Comparison of ENCODE assay signal across 17 mouse cellular contexts in genomic region chr11:102510226-102510625, GRCm38 (mm10). TPM values are rescaled to one million over a fixed set of nuclear protein-coding genes. Genes with fewer than 3 reads are reported as not detected.
A peak's percentile ranks its signal among the peaks of the same experiment; 100 is the strongest.
DNase-seq lines count a peak whose midpoint lies in the region; ATAC-seq and TF ChIP-seq lines count a peak whose summit lies in the region.
"Had no signal": no experiment of that assay in that cellular context is flagged by ENCODE, and none has a peak within 500 bp of the region (broad histone marks: within the 10 kb centered on the region; RNA-seq: fewer than 3 reads in every experiment).

No protein-coding gene starts in this region.

- intact Hi-C loops in heart, adult 2 months (cut with DNase I): no loop called here

- H3K9ac ChIP-seq in heart, adult 2 months (ENCODE audit: low read depth, low read length): no peak overlapping the region
- H3K9ac ChIP-seq in heart, embryonic 12.5 days: no peak overlapping the region
- H3K9ac ChIP-seq in lung, postnatal 0 days (replicated peaks; ENCODE audit: low read depth): no peak overlapping the region
- H3K9ac ChIP-seq in midbrain, embryonic 16.5 days (ENCODE audit: low read depth, low read length): no peak overlapping the region
- H3K9ac ChIP-seq: forebrain, embryonic 12.5 days; intestine, embryonic 15.5 days; limb, embryonic 12.5 days; liver, postnatal 0 days; neural tube, embryonic 13.5 days had no signal

- ATAC-seq in heart, embryonic 12.5 days (ENCODE audit: insufficient number of reproducible peaks, low FRiP score): no peak
- ATAC-seq in lung, postnatal 0 days: peak; percentile 57
- ATAC-seq in midbrain, embryonic 16.5 days: no peak
- ATAC-seq: intestine, embryonic 15.5 days; liver, postnatal 0 days had no signal

- no peak for TF ChIP-seq POLR2A in heart, adult 2 months (IDR thresholded peaks at IDR 0.05; ENCODE audit: insufficient read depth, low read depth, low read length)

- no peak for TF ChIP-seq CTCF in heart, adult 2 months (IDR thresholded peaks at IDR 0.05)
- no peak for TF ChIP-seq CTCF in lung, postnatal 0 days (IDR thresholded peaks at IDR 0.05)

- H3K4me2 ChIP-seq in heart, embryonic 12.5 days: no peak overlapping the region
- no peak overlapping the region for H3K4me2 ChIP-seq in lung, postnatal 0 days (replicated peaks; ENCODE audit: low read depth, low read length)
- no peak overlapping the region for H3K4me2 ChIP-seq in midbrain, embryonic 16.5 days (ENCODE audit: low read length)
- H3K4me2 ChIP-seq: forebrain, embryonic 12.5 days; intestine, embryonic 15.5 days; limb, embryonic 12.5 days; neural tube, embryonic 13.5 days had no signal

- H3K79me2 ChIP-seq in heart, adult 2 months (replicated peaks; ENCODE audit: control insufficient read depth, insufficient read depth, low read length): peaks cover under 1% of the 10 kb centered on the region; the same call in 1 of the 2 replicates

- peak overlapping the region; percentile 3; the same call in 1 of the 2 replicates for H3K27ac ChIP-seq in heart, adult 2 months
- H3K27ac ChIP-seq in heart, embryonic 12.5 days (ENCODE audit: poor library complexity, severe bottlenecking): no peak overlapping the region
- no peak overlapping the region for H3K27ac ChIP-seq in lung, postnatal 0 days (ENCODE audit: low read length)
- H3K27ac ChIP-seq in midbrain, embryonic 16.5 days (ENCODE audit: low read length): no peak overlapping the region
- H3K27ac ChIP-seq: forebrain, embryonic 12.5 days; hindbrain, embryonic 10.5 days; intestine, embryonic 15.5 days; limb, embryonic 12.5 days; neural tube, embryonic 13.5 days had no signal

- no peaks in the 10 kb centered on the region for H3K9me3 ChIP-seq in heart, embryonic 12.5 days (replicated peaks)
- no peaks in the 10 kb centered on the region for H3K9me3 ChIP-seq in lung, postnatal 0 days (ENCODE audit: low read length)
- no peaks in the 10 kb centered on the region for H3K9me3 ChIP-seq in midbrain, embryonic 16.5 days (replicated peaks; ENCODE audit: control insufficient read depth, low read length, poor library complexity, severe bottlenecking)
- H3K9me3 ChIP-seq: forebrain, embryonic 12.5 days; hindbrain, embryonic 10.5 days; intestine, embryonic 15.5 days; limb, embryonic 12.5 days; neural tube, embryonic 13.5 days had no signal

- no peaks in the 10 kb centered on the region for H3K4me1 ChIP-seq in heart, adult 2 months (ENCODE audit: control insufficient read depth, insufficient read depth, low read length)
- no peaks in the 10 kb centered on the region for H3K4me1 ChIP-seq in heart, embryonic 12.5 days (replicated peaks)
- H3K4me1 ChIP-seq in lung, postnatal 0 days (ENCODE audit: insufficient read depth, low read depth, low read length): no peaks in the 10 kb centered on the region
- no peaks in the 10 kb centered on the region for H3K4me1 ChIP-seq in midbrain, embryonic 16.5 days (ENCODE audit: control insufficient read depth, insufficient read depth, low read length)
- H3K4me1 ChIP-seq: forebrain, embryonic 12.5 days; hindbrain, embryonic 10.5 days; intestine, embryonic 15.5 days; neural tube, embryonic 13.5 days had no signal

- H3K4me3 ChIP-seq in heart, adult 2 months: no peak overlapping the region
- no peak overlapping the region for H3K4me3 ChIP-seq in heart, embryonic 12.5 days
- no peak overlapping the region for H3K4me3 ChIP-seq in lung, postnatal 0 days (ENCODE audit: low read depth, low read length)
- no peak overlapping the region for H3K4me3 ChIP-seq in midbrain, embryonic 16.5 days (ENCODE audit: low read depth, low read length)
- H3K4me3 ChIP-seq: forebrain, embryonic 12.5 days; hindbrain, embryonic 10.5 days; intestine, embryonic 15.5 days; limb, embryonic 12.5 days; neural tube, embryonic 13.5 days had no signal

- H3K27me3 ChIP-seq in heart, adult 2 months (ENCODE audit: control insufficient read depth, insufficient read depth, low read length): no peaks in the 10 kb centered on the region
- no peaks in the 10 kb centered on the region for H3K27me3 ChIP-seq in heart, embryonic 12.5 days (replicated peaks)
- H3K27me3 ChIP-seq in lung, postnatal 0 days (replicated peaks; ENCODE audit: insufficient read depth, low read length): no peaks in the 10 kb centered on the region
- H3K27me3 ChIP-seq in midbrain, embryonic 16.5 days (ENCODE audit: control insufficient read depth, insufficient read depth, low read depth, low read length): no peaks in the 10 kb centered on the region
- H3K27me3 ChIP-seq: forebrain, embryonic 12.5 days; intestine, embryonic 15.5 days; limb, embryonic 12.5 days; neural tube, embryonic 13.5 days had no signal

- DNase-seq in adrenal gland, postnatal 14 days: peak; percentile 27
- DNase-seq in adrenal gland, adult 18-20 months (ENCODE audit: low spot score in 2 of 2): no peak
- DNase-seq in heart, adult 2 months: no peak
- DNase-seq in lung, postnatal 0 days (ENCODE audit: low spot score): peak; percentile 74
- DNase-seq in lung, postnatal 4 days: no peak
- peak; percentile 10 for DNase-seq in testis, postnatal 14 days (ENCODE audit: low spot score)
- DNase-seq: cerebellum, adult 2 months; liver, postnatal 0 days; midbrain, embryonic 14.5 days; thymus, adult 2 months had no signal

- 58% methylated on average over 6 of the region's 6 CpGs for WGBS in heart, adult 2 months
- WGBS in heart, embryonic 12.5 days: 74% methylated on average over 6 of the region's 6 CpGs
- WGBS in lung, postnatal 0 days: 71% methylated on average over 6 of the region's 6 CpGs
- WGBS in midbrain, embryonic 16.5 days: 72% methylated on average over 6 of the region's 6 CpGs

- H3K36me3 ChIP-seq in heart, adult 2 months (ENCODE audit: control insufficient read depth, insufficient read depth, low read length): peaks cover 4% of the 10 kb centered on the region
- H3K36me3 ChIP-seq in heart, embryonic 12.5 days: peaks cover 28% of the 10 kb centered on the region
- peaks cover under 1% of the 10 kb centered on the region; the same call in 1 of the 2 replicates for H3K36me3 ChIP-seq in lung, postnatal 0 days (ENCODE audit: insufficient read depth, low read length)
- peaks cover 5% of the 10 kb centered on the region for H3K36me3 ChIP-seq in midbrain, embryonic 16.5 days (ENCODE audit: control insufficient read depth, insufficient read depth, low read length)

- no peak for TF ChIP-seq EP300 in heart, adult 2 months (IDR thresholded peaks at IDR 0.05; ENCODE audit: insufficient read depth, low read depth, low read length)
- peak; percentile 80 for TF ChIP-seq EP300 in lung, postnatal 0 days (IDR thresholded peaks at IDR 0.05)

RNA-seq across cellular contexts. Expression of gene Itga2b, which starts 40.3 kb away (rescaled TPM):
- 4.6 and 7.4 TPM in 2 replicates for total RNA-seq in adrenal gland, postnatal 14 days (2021)
- 1 to 10 TPM; 3.4 to 3.6 TPM for total RNA-seq in adrenal gland, adult 18-20 months (2021)
- 10 to 100 TPM in 1 of 2 experiments, 1 to 10 TPM in 1; 3.1 to 14.5 TPM for total RNA-seq in heart, adult 2 months (2021)
- 3.5 and 6.9 TPM in 2 replicates for polyA plus RNA-seq in heart, adult 2 months (2012; rRNA removed)
- polyA plus RNA-seq in heart, embryonic 12.5 days (2016; fragmentation: Nextera tagmentation; extraction: Ambion mirVana): 16.5 and 22.5 TPM in 2 replicates
- 13.0 and 14.9 TPM in 2 replicates for polyA plus RNA-seq in lung, postnatal 0 days (2015; fragmentation: Nextera tagmentation; extraction: Ambion mirVana)
- 8.3 and 11.6 TPM in 2 replicates for polyA plus RNA-seq in midbrain, embryonic 16.5 days (2015; fragmentation: Nextera tagmentation; extraction: Ambion mirVana)

RNA-seq across cellular contexts. Expression of gene Gpatch8, which starts 46.0 kb away (rescaled TPM):
- 29.7 and 29.9 TPM in 2 replicates for total RNA-seq in adrenal gland, postnatal 14 days (2021)
- total RNA-seq in adrenal gland, adult 18-20 months (2021): 10 to 100 TPM; 24.6 to 29.8 TPM
- total RNA-seq in heart, adult 2 months (2021): 10 to 100 TPM; 14.8 to 18.0 TPM
- polyA plus RNA-seq in heart, adult 2 months (2012; rRNA removed): 11.7 and 16.8 TPM in 2 replicates
- 38.9 and 42.7 TPM in 2 replicates for polyA plus RNA-seq in heart, embryonic 12.5 days (2016; fragmentation: Nextera tagmentation; extraction: Ambion mirVana)
- polyA plus RNA-seq in lung, postnatal 0 days (2015; fragmentation: Nextera tagmentation; extraction: Ambion mirVana): 25.3 and 27.4 TPM in 2 replicates
- 64.1 and 64.5 TPM in 2 replicates for polyA plus RNA-seq in midbrain, embryonic 16.5 days (2015; fragmentation: Nextera tagmentation; extraction: Ambion mirVana)

Comparison
In these comparisons a context has a peak if more than half of its experiments do, and no peak if none do; other contexts are left out.
1. DNase-seq: peak in adrenal gland, postnatal 14 days (single experiment), lung, postnatal 0 days (single experiment) and testis, postnatal 14 days (single experiment); none in adrenal gland, adult 18-20 months (0 of 2), heart, adult 2 months (0 of 2) and lung, postnatal 4 days (0 of 2).